Mouse (Mus musculus) ES-E14 (cell line): ENCODE measurements around the gene Tshz2.

Experiments used
- HCFC1 ChIP-seq: IDR thresholded peaks from 2 replicates; pipeline ENCODE4 v1.6.1; 2012; ENCODE audit warnings: low read length, inconsistent platforms, borderline replicate concordance; ENCODE audit not compliant: insufficient read depth
- MAFK ChIP-seq: IDR thresholded peaks from 2 replicates; pipeline ENCODE4 v1.6.1; 2014; ENCODE audit warnings: mild to moderate bottlenecking, low read depth, low read length, inconsistent platforms; ENCODE audit not compliant: insufficient read depth
- ZC3H11A ChIP-seq: IDR thresholded peaks from 2 replicates; pipeline ENCODE4 v1.6.1; 2012; ENCODE audit warnings: low read depth, mild to moderate bottlenecking, inconsistent platforms, low read length, borderline replicate concordance
- ZNF384 ChIP-seq: IDR thresholded peaks from 2 replicates; pipeline ENCODE4 v1.6.1; 2012; ENCODE audit warnings: low read depth, low read length, inconsistent platforms

DNA sequence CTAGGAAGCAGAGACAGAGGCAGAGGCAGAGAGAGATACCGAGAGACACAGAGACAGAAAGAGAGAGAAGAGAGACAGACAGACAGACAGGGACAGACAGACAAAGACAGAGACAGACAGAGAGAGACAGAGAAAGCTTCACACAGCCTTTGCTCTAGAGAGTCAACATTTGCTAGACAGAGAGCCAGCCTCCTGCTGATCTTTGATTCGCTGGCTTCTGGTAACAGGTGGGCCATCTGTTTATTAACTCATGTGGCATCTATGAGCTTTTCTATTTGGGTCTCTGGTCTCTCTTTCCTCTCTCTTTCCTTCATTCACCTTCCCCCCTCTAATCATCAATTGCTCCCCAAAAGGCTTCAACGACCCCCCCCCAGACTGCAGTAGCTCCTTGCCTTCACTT lies 181.5 kb downstream of the Tshz2 start:
- TF ChIP-seq ZC3H11A = no peak
- no peak for TF ChIP-seq ZNF384
- no peak for TF ChIP-seq MAFK
- no peak for TF ChIP-seq HCFC1
